Mouse (Mus musculus) kidney, adult 8-10 months (tissue): ENCODE data around the gene Myo16.

Experiments
- DNase-seq, 2 experiments: peaks; one replicate each; pipeline ENCODE4 v3.0.0; 2022

The Myo16 gene

GRCm38 (mm10) chr8:10416806-10417205 is 263.1 kb downstream of the Myo16 start:
- DNase-seq = no peak

- no peak for DNase-seq
Observed at GRCm38 (mm10) chr8:10417281-10417680, 263.6 kb downstream of the Myo16 start.

DNA sequence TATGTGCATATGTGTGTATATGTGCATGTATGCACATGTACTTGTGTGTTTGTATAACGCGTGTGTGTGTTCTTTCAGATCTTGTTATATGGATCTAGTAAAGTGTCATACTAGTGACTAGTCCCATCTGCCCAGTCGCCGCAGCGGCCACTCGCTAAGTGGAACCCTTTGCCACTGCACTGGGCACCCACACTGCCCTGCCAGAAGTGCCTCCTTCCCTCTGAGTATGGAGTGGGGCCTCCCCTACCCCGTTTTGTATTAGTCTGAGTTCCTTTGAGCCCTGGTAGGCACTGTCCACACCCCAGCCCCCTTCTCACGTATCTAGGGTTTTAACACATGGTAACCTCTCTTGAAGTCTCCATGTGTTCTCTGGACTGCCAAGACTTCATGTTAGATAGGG is 264.3 kb downstream of the Myo16 start:
- no peak for DNase-seq

GRCm38 (mm10) chr8:10418971-10419370 is 265.3 kb downstream of the Myo16 start:
- DNase-seq = no peak

DNA sequence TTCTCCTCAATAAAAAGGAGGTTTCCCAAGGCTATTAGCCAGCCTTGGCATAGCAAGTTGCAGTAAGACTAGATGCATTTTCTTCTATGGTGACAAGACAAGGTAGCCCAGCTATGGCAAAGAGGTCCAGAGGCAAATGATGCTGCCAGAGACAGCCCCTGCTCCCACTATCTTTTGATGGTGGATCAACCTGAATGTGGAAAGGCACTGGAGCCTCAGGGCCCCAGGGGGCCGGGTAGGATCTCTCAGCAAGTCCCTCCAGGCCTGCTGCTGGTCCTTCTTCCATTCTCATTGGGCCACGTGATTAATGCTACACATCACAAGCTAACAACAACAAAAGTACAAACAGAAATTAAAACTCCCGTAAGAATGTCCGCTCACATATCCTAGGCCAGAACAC is 266.0 kb downstream of the Myo16 start:
- DNase-seq = no peak

- no peak for DNase-seq
Observed at GRCm38 (mm10) chr8:10420551-10420950, 266.8 kb downstream of the Myo16 start.

DNA sequence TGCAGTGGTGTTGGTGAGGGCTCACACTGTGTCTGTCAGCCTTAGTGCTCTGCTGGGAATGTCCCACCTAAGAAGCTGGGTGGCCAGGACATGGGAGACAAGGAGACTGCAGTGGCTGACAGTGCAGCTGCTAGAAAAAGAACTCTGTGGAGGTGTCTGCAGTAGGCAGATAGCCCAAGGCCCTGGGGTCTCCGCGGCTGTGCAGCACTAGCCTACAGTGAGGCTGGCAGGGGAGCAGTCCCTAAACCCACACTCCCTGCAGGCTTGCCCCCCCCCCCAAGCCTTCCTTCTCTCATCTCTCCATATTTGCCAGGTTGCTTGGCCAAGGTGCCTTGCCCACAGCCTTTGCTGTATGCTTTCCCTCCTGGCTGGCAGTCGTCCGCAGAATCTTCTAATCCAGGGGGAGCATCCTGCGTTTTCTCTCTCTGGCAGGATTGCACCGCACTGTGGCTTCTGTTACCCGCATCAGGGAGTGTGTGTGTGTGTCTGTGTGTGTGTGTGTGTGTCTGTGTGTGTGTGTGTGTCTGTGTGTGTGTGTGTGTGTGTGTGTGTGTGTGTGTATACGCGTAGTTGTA is 267.9 kb downstream of the Myo16 start:
- DNase-seq = no peak

DNA sequence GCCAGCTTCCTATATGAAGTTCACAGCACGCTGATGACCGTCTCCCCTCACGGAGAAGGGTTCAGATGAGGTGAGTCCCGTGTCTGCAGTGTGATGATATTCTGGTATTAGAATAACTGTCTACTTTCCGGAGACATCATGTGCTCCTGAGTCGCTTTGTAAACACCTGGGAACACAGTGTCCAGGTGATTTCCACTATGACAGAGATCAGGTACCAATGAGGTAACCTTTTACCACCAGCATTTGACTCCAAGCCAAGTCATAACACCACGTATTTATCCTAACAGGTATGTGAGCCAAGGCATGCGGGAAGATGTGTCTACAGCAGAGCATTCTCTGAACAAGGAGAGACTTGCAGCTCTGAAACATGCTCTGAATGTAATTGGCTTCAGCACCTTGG is 281.8 kb downstream of the Myo16 start:
- no peak for DNase-seq

GRCm38 (mm10) chr8:10438772-10439171 is 285.1 kb downstream of the Myo16 start:
- peak; percentile 63 to 68 for DNase-seq

DNA sequence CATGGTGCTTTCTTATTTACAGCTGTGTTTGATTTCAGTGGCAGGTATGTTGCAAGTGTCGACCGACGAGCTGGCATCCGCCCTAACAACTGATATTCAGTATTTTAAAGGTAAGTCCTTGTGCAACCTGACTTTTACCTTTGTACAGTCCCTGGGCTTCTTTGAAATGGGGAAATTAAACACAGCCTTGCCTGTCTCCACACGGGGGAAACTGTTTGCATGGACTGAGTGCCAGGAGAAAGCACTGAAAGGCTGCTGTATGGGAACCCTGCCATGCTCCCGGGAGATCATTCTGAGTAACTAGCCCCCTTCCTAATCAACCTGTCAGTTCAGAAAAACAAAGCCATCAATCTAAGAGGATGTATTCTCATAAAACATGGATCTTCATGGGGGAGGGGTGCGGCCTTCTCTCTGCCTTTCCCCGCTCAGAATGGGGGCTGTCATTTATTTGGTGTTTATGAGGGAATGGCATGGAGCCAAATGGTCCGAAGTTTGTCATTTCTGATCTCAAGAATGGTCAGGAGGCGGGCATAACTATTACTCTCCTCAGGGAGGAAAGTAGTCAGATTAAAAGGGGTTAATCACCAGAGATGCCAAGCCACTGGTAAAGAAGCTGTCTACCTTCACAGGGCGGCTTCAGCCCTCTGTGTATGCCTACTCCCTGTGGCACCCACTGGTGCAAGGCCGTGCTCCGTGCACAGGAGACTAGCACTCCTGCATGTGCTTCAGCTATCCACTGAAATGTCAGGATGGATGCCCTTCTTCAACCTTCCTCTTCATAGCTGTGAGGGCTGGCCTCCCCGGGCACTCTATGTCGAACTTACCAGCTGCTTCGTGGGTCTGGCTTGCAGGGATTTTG is 286.1 kb downstream of the Myo16 start:
- DNase-seq = no peak

DNA sequence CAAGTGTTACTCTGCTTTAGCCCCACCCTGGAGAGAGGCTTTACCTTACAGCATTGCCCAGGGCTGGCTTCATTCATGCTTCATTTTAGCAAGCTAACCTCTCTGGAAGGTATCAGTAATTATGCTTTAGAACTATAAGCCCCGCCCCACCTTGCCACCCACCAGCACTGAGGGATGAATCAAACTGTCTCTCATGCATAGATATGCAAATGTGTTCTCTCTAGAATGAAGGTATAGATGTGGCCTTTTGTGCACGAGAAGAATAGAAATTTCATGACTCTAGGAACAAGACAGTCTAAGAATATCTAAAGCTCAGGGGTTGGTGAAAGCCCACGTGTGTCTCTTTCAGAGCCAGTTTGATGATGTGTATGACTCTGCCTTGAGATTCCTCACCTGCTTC is 288.9 kb downstream of the Myo16 start:
- DNase-seq = no peak

DNA sequence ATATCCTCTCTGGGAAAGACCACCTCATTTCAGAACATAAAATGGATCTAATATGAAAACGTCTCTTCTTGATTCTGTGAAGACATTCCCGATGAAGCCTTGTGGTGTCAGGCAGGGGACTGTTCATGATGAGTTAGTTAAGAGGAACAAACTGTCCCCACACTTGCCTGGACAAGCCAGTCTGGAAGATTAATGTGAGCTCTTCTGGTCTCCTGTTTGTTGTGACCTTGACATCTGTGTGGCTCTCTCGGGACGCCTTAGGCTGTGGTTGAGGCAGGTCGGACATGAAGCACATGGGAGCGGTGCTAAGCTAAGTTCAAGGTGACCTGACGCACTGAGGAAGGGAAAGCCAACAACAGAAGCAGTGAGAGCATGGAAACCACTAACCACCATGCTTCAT is 291.3 kb downstream of the Myo16 start:
- no peak for DNase-seq

- no peak for DNase-seq
Observed at GRCm38 (mm10) chr8:10448545-10448944, 294.8 kb downstream of the Myo16 start.

DNA sequence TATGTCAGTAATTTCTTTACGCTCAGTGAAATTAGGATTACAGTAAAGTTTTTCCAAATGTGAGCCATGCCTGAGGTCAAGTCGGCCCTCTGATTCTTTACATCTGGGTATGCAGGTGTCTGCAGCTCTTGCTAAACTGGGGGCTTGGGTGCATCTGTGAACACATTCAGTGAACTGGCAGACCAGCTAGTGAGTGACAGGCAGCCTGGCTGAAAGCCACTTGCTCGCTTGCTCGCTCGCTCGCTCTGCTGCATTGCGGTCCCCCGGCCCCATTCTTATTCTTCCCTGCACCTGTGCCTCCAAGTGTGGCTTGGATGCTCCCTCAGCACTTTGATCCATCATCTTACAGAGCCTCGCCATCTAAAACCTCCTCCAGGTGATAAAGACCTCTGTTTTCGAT is 299.3 kb downstream of the Myo16 start:
- DNase-seq = no peak

- no peak for DNase-seq
Observed at GRCm38 (mm10) chr8:10458151-10458649, 304.5 kb downstream of the Myo16 start.

DNA sequence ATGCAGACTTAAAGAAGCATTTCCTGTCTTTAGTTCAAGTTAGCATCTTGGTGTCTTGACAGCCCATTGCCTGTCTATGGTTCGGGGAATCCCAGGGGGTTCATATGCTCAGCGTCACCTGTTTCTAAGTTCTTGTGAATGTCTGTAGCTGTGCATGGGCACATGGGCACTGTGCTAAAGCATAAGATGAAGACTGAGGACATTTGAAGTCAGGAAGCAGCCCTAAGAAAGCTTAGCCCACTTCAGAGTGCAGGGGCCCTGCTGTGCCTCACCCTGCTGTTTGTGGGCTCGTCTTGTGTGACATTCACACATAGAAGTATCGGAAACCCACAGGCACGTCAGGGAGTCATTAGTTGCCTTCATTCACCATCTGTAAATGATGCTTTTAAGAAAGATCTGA is 308.6 kb downstream of the Myo16 start:
- DNase-seq = no peak

DNA sequence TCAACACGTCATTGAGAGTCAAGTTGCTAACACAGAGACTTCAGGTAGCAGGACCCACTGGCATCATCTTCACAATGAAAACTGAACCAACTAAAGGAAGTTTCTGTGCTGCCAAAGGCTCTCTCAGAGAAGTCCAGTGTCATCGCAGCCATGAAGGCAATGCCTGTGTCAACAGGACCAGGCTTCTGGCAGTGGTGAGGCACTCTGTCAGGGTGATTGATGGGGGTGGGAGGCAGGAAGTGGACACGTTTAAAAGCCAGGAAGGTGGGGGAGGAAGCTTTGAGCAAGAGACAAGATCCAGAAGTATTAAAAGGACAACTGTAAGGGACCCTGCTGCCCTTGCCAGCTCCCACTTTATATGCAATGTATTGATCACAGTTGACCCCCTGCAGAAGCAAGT is 314.8 kb downstream of the Myo16 start:
- DNase-seq = no peak

DNA sequence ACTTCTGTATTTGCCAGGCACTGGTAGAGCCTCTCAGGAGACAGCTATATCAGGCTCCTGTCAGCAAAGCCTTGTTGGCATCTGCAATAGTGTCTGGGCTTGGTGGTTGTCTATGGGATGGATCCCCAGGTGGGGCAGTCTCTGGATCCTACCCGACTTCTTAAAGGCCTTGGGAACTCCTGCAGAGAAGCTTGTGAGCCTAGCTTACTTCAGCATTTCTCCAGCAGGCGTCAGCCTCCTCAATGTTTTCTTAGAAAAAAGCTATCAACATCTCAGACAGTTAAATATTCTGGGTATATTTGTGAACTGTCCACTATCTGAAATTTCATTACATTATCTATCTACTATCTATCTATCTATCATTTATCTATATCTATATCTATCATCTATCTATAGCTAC is 315.9 kb downstream of the Myo16 start:
- no peak for DNase-seq

- DNase-seq = no peak
Observed at GRCm38 (mm10) chr8:10470280-10470679, 316.6 kb downstream of the Myo16 start.

DNA sequence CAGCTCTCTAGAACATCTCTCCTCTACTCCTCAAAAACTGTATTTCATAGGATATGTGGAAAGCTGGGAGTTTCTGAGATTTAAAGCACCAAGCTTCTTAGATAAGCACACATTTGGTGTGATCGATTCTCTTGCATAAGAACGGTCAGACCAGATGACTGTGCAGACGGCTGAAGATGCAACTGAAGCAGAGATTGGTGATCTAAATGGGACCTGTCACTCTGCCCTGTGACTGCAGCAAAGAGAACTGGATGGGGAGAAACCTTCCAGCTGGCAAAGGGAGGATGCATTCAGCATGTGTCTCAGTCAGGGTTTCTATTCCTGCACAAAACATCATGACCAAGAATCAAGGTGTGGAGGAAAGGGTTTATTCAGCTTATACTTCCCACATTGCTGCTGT is 318.7 kb downstream of the Myo16 start:
- DNase-seq = no peak

- no peak for DNase-seq
Observed at GRCm38 (mm10) chr8:10474446-10474845, 320.7 kb downstream of the Myo16 start.

- no peak for DNase-seq
Observed at GRCm38 (mm10) chr8:10479059-10479458, 325.3 kb downstream of the Myo16 start.

- no peak for DNase-seq
Observed at GRCm38 (mm10) chr8:10480850-10481249, 327.1 kb downstream of the Myo16 start.

GRCm38 (mm10) chr8:10482064-10482463 is 328.4 kb downstream of the Myo16 start:
- DNase-seq = no peak

GRCm38 (mm10) chr8:10482880-10483279 is 329.2 kb downstream of the Myo16 start:
- no peak for DNase-seq
